ENCODE assay signal across 11 mouse cellular contexts in genomic region chr9:50763331-50763730, GRCm38 (mm10). TPM values are rescaled to one million over a fixed set of nuclear protein-coding genes. Genes with fewer than 3 reads are reported as not detected.
DNase-seq lines count a peak whose midpoint lies in the region; ATAC-seq and TF ChIP-seq lines count a peak whose summit lies in the region.
"Had no signal": no experiment of that assay in that cellular context is flagged by ENCODE, and none has a peak within 500 bp of the region (broad histone marks: within the 10 kb centered on the region; RNA-seq: fewer than 3 reads in every experiment).

No protein-coding gene starts in this region.

- H3K27me3 ChIP-seq in forebrain, postnatal 0 days (ENCODE audit: insufficient read depth, low read length) = no peaks in the 10 kb centered on the region
- H3K27me3 ChIP-seq in forebrain, embryonic 11.5 days (ENCODE audit: control insufficient read depth, insufficient read depth, low read length) = no peaks in the 10 kb centered on the region
- no peaks in the 10 kb centered on the region for H3K27me3 ChIP-seq in limb, embryonic 11.5 days (ENCODE audit: control insufficient read depth, insufficient read depth, low read length)
- no peaks in the 10 kb centered on the region for H3K27me3 ChIP-seq in limb, embryonic 10.5 days (ENCODE audit: low read depth, poor library complexity, severe bottlenecking)
- no peaks in the 10 kb centered on the region for H3K27me3 ChIP-seq in intestine, embryonic 15.5 days (replicated peaks)

- H3K4me2 ChIP-seq in forebrain, postnatal 0 days (ENCODE audit: low read depth) = no peak overlapping the region
- H3K4me2 ChIP-seq in forebrain, embryonic 11.5 days (ENCODE audit: low read depth, low read length, severe bottlenecking) = no peak overlapping the region
- H3K4me2 ChIP-seq in limb, embryonic 11.5 days (ENCODE audit: low read depth, severe bottlenecking) = no peak overlapping the region
- no peak overlapping the region for H3K4me2 ChIP-seq in intestine, embryonic 15.5 days (replicated peaks)

- ATAC-seq in forebrain, postnatal 0 days = no peak
- no peak for ATAC-seq in forebrain, embryonic 11.5 days (replicated peaks; ENCODE audit: low FRiP score)
- no peak for ATAC-seq in limb, embryonic 11.5 days (ENCODE audit: insufficient number of reproducible peaks, low FRiP score, low TSS enrichment, low read depth)
- no peak for ATAC-seq in intestine, embryonic 15.5 days

- H3K4me1 ChIP-seq in forebrain, postnatal 0 days (ENCODE audit: insufficient read depth) = 0 out of 2 replicates have a peak, but pooled peaks cover 9% of the 10 kb centered on the region
- H3K4me1 ChIP-seq in forebrain, embryonic 11.5 days (replicated peaks; ENCODE audit: control insufficient read depth, insufficient read depth, low read length) = no peaks in the 10 kb centered on the region
- H3K4me1 ChIP-seq in limb, embryonic 11.5 days (ENCODE audit: control insufficient read depth, insufficient read depth, low read length) = no peaks in the 10 kb centered on the region
- H3K4me1 ChIP-seq in limb, embryonic 10.5 days = peaks cover 6% of the 10 kb centered on the region
- peaks cover 3% of the 10 kb centered on the region; the same call in 1 of the 2 replicates for H3K4me1 ChIP-seq in intestine, embryonic 15.5 days (replicated peaks)

- H3K9ac ChIP-seq in forebrain, postnatal 0 days = no peak overlapping the region
- no peak overlapping the region for H3K9ac ChIP-seq in forebrain, embryonic 11.5 days (ENCODE audit: low read length)
- H3K9ac ChIP-seq in limb, embryonic 11.5 days (ENCODE audit: low read length) = no peak overlapping the region
- no peak overlapping the region for H3K9ac ChIP-seq in intestine, embryonic 15.5 days

- WGBS in forebrain, postnatal 0 days = 72% methylated on average over 1 of the region's 1 CpGs
- WGBS in forebrain, embryonic 11.5 days = 87% methylated on average over 1 of the region's 1 CpGs
- 82% methylated on average over 1 of the region's 1 CpGs for WGBS in limb, embryonic 11.5 days
- 76% methylated on average over 1 of the region's 1 CpGs for WGBS in limb, embryonic 10.5 days
- 57% methylated on average over 1 of the region's 1 CpGs for WGBS in intestine, embryonic 15.5 days

- H3K36me3 ChIP-seq in forebrain, postnatal 0 days (ENCODE audit: insufficient read depth) = peaks cover 3% of the 10 kb centered on the region; the same call in 1 of the 2 replicates
- no peaks in the 10 kb centered on the region for H3K36me3 ChIP-seq in forebrain, embryonic 11.5 days (ENCODE audit: control insufficient read depth, insufficient read depth, low read length)
- no peaks in the 10 kb centered on the region for H3K36me3 ChIP-seq in limb, embryonic 11.5 days (ENCODE audit: control insufficient read depth, insufficient read depth, low read length)
- H3K36me3 ChIP-seq in limb, embryonic 10.5 days = no peaks in the 10 kb centered on the region
- H3K36me3 ChIP-seq in intestine, embryonic 15.5 days = no peaks in the 10 kb centered on the region

- peak; percentile 63 for TF ChIP-seq CTCF in forebrain, postnatal 0 days (IDR thresholded peaks at IDR 0.05; ENCODE audit: low read depth)

- H3K27ac ChIP-seq in forebrain, postnatal 0 days (ENCODE audit: low read depth, low read length) = no peak overlapping the region
- no peak overlapping the region for H3K27ac ChIP-seq in forebrain, embryonic 11.5 days (ENCODE audit: low read depth, low read length)
- no peak overlapping the region for H3K27ac ChIP-seq in limb, embryonic 11.5 days (replicated peaks; ENCODE audit: low read depth, low read length)
- H3K27ac ChIP-seq in limb, embryonic 10.5 days = no peak overlapping the region
- H3K27ac ChIP-seq in intestine, embryonic 15.5 days = no peak overlapping the region

- DNase-seq in forebrain, postnatal 0 days = peak; percentile 41
- no peak for DNase-seq in forebrain, embryonic 11.5 days (ENCODE audit: low spot score)
- peak; percentile 45 for DNase-seq in limb, embryonic 11.5 days (ENCODE audit: low spot score)
- no peak for DNase-seq in limb, embryonic 10.5 days (ENCODE audit: low spot score)
- peak; percentile 51 for DNase-seq in MN1 (ENCODE audit: low spot score)
- DNase-seq in lung, postnatal 10 days = peak; percentile 54
- DNase-seq in right cerebral cortex, adult 2 months (ENCODE audit: low spot score in 2 of 2) = no peak
- DNase-seq: kidney, postnatal 25 days; thymus, adult 2 months had no signal

- no peaks in the 10 kb centered on the region for H3K9me3 ChIP-seq in forebrain, postnatal 0 days (ENCODE audit: low read length)
- no peaks in the 10 kb centered on the region for H3K9me3 ChIP-seq in forebrain, embryonic 11.5 days (ENCODE audit: control insufficient read depth, low read length)
- no peaks in the 10 kb centered on the region for H3K9me3 ChIP-seq in limb, embryonic 11.5 days (ENCODE audit: control insufficient read depth, low read length)
- no peaks in the 10 kb centered on the region for H3K9me3 ChIP-seq in limb, embryonic 10.5 days (replicated peaks)
- no peaks in the 10 kb centered on the region for H3K9me3 ChIP-seq in intestine, embryonic 15.5 days

- H3K4me3 ChIP-seq in forebrain, postnatal 0 days (ENCODE audit: low read depth, low read length) = no peak overlapping the region
- H3K4me3 ChIP-seq in forebrain, embryonic 11.5 days (ENCODE audit: low read depth, low read length) = no peak overlapping the region
- H3K4me3 ChIP-seq in limb, embryonic 11.5 days (ENCODE audit: low read depth, low read length) = no peak overlapping the region
- no peak overlapping the region for H3K4me3 ChIP-seq in limb, embryonic 10.5 days
- no peak overlapping the region for H3K4me3 ChIP-seq in intestine, embryonic 15.5 days (replicated peaks)

RNA-seq across cellular contexts. Expression of gene Fdxacb1, which starts 4.7 kb away (rescaled TPM):
- total RNA-seq in forebrain, postnatal 0 days (2014; rRNA removed) = 9.6 and 19.1 TPM in 2 replicates
- 9.3 and 10.4 TPM in 2 replicates for polyA plus RNA-seq in forebrain, postnatal 0 days (2015; fragmentation: Nextera tagmentation; extraction: Ambion mirVana)
- 12.6 and 14.0 TPM in 2 replicates for polyA plus RNA-seq in forebrain, embryonic 11.5 days (2014; fragmentation: Nextera tagmentation; extraction: Ambion mirVana)
- polyA plus RNA-seq in limb, embryonic 11.5 days (2014; fragmentation: Nextera tagmentation; extraction: Ambion mirVana) = 11.8 and 12.5 TPM in 2 replicates
- 12.6 and 14.0 TPM in 2 replicates for polyA plus RNA-seq in limb, embryonic 10.5 days (2016; fragmentation: Nextera tagmentation; extraction: Ambion mirVana)
- polyA plus RNA-seq in intestine, embryonic 15.5 days (2015; fragmentation: Nextera tagmentation; extraction: Ambion mirVana) = 11.0 and 11.6 TPM in 2 replicates

RNA-seq across cellular contexts. Expression of gene Hspb2, which starts 11.2 kb away (rescaled TPM):
- total RNA-seq in forebrain, postnatal 0 days (2014; rRNA removed) = 0.23 and 0.52 TPM in 2 replicates
- 0.98 and 2.2 TPM in 2 replicates for polyA plus RNA-seq in forebrain, postnatal 0 days (2015; fragmentation: Nextera tagmentation; extraction: Ambion mirVana)
- 0.73 TPM in 1 of 2 replicates, not detected in the other for polyA plus RNA-seq in forebrain, embryonic 11.5 days (2014; fragmentation: Nextera tagmentation; extraction: Ambion mirVana)
- polyA plus RNA-seq in limb, embryonic 11.5 days (2014; fragmentation: Nextera tagmentation; extraction: Ambion mirVana) = 3.1 and 3.5 TPM in 2 replicates
- not detected in 2 replicates for polyA plus RNA-seq in limb, embryonic 10.5 days (2016; fragmentation: Nextera tagmentation; extraction: Ambion mirVana)
- 5.3 and 5.4 TPM in 2 replicates for polyA plus RNA-seq in intestine, embryonic 15.5 days (2015; fragmentation: Nextera tagmentation; extraction: Ambion mirVana)
- total RNA-seq: neutrophil, adult 5-6 weeks had no signal

RNA-seq across cellular contexts. Expression of gene Alg9, which starts 11.5 kb away (rescaled TPM):
- total RNA-seq in forebrain, postnatal 0 days (2014; rRNA removed) = 71.1 and 74.2 TPM in 2 replicates
- polyA plus RNA-seq in forebrain, postnatal 0 days (2015; fragmentation: Nextera tagmentation; extraction: Ambion mirVana) = 41.4 and 53.7 TPM in 2 replicates
- 33.4 and 40.3 TPM in 2 replicates for polyA plus RNA-seq in forebrain, embryonic 11.5 days (2014; fragmentation: Nextera tagmentation; extraction: Ambion mirVana)
- 36.9 and 40.4 TPM in 2 replicates for polyA plus RNA-seq in limb, embryonic 11.5 days (2014; fragmentation: Nextera tagmentation; extraction: Ambion mirVana)
- 42.2 and 43.0 TPM in 2 replicates for polyA plus RNA-seq in limb, embryonic 10.5 days (2016; fragmentation: Nextera tagmentation; extraction: Ambion mirVana)
- polyA plus RNA-seq in intestine, embryonic 15.5 days (2015; fragmentation: Nextera tagmentation; extraction: Ambion mirVana) = 40.8 and 42.8 TPM in 2 replicates

RNA-seq across cellular contexts. Expression of gene 1110032A03Rik, which starts 12.0 kb away (rescaled TPM):
- 45.9 and 48.3 TPM in 2 replicates for total RNA-seq in forebrain, postnatal 0 days (2014; rRNA removed)
- polyA plus RNA-seq in forebrain, postnatal 0 days (2015; fragmentation: Nextera tagmentation; extraction: Ambion mirVana) = 65.0 and 69.3 TPM in 2 replicates
- polyA plus RNA-seq in forebrain, embryonic 11.5 days (2014; fragmentation: Nextera tagmentation; extraction: Ambion mirVana) = 28.7 and 31.2 TPM in 2 replicates
- polyA plus RNA-seq in limb, embryonic 11.5 days (2014; fragmentation: Nextera tagmentation; extraction: Ambion mirVana) = 28.9 and 30.7 TPM in 2 replicates
- 19.7 and 25.8 TPM in 2 replicates for polyA plus RNA-seq in limb, embryonic 10.5 days (2016; fragmentation: Nextera tagmentation; extraction: Ambion mirVana)
- polyA plus RNA-seq in intestine, embryonic 15.5 days (2015; fragmentation: Nextera tagmentation; extraction: Ambion mirVana) = 26.1 and 30.6 TPM in 2 replicates

RNA-seq across cellular contexts. Expression of gene Cryab, which starts 12.2 kb away (rescaled TPM):
- total RNA-seq in forebrain, postnatal 0 days (2014; rRNA removed) = 8.8 and 11.5 TPM in 2 replicates
- polyA plus RNA-seq in forebrain, postnatal 0 days (2015; fragmentation: Nextera tagmentation; extraction: Ambion mirVana) = 29.9 and 31.2 TPM in 2 replicates
- 5.5 and 6.0 TPM in 2 replicates for polyA plus RNA-seq in forebrain, embryonic 11.5 days (2014; fragmentation: Nextera tagmentation; extraction: Ambion mirVana)
- polyA plus RNA-seq in limb, embryonic 11.5 days (2014; fragmentation: Nextera tagmentation; extraction: Ambion mirVana) = 8.9 and 13.3 TPM in 2 replicates
- polyA plus RNA-seq in limb, embryonic 10.5 days (2016; fragmentation: Nextera tagmentation; extraction: Ambion mirVana) = 2.4 and 3.1 TPM in 2 replicates
- polyA plus RNA-seq in intestine, embryonic 15.5 days (2015; fragmentation: Nextera tagmentation; extraction: Ambion mirVana) = 51.7 and 62.6 TPM in 2 replicates
- total RNA-seq: neutrophil, adult 5-6 weeks had no signal

Comparison
In these comparisons a context has a peak if more than half of its experiments do, and no peak if none do; other contexts are left out.
1. DNase-seq: peak in forebrain, postnatal 0 days (single experiment), limb, embryonic 11.5 days (single experiment), MN1 (single experiment) and lung, postnatal 10 days (single experiment); none in forebrain, embryonic 11.5 days (single experiment), limb, embryonic 10.5 days (single experiment) and right cerebral cortex, adult 2 months (0 of 2).